Mouse (Mus musculus) MEL (cell line): Measurements from ENCODE around the gene Snx18.

Experiments
- BHLHE40 ChIP-seq: IDR thresholded peaks from 2 replicates; pipeline ENCODE4 v1.6.1; 2012; ENCODE audit warnings: low read depth, mild to moderate bottlenecking, inconsistent platforms, low read length, improper control_type of control experiment, borderline replicate concordance
- CTCF ChIP-seq, 3 experiments: IDR thresholded peaks in 2 of 3; conservative IDR thresholded peaks in 1 of 3; 2 replicates each; pipeline ENCODE4 v1.5.1; 2011 to 2012; ENCODE audit warnings: low read length in 3 of 3, low read depth in 2 of 3, mild to moderate bottlenecking in 2 of 3, improper control_type of control experiment in 1 of 3, inconsistent platforms in 1 of 3, mixed read lengths in 1 of 3, moderate library complexity in 1 of 3; ENCODE audit not compliant: control insufficient read depth in 1 of 3, insufficient read depth in 1 of 3, poor library complexity in 1 of 3, severe bottlenecking in 1 of 3
- E2F4 ChIP-seq: IDR thresholded peaks from 2 replicates; pipeline ENCODE4 v1.6.1; 2011; ENCODE audit warnings: low read depth, low read length, improper control_type of control experiment, borderline replicate concordance
- ELF1 ChIP-seq: IDR thresholded peaks from 2 replicates; pipeline ENCODE4 v1.6.1; 2014; ENCODE audit warnings: low read depth, mild to moderate bottlenecking, inconsistent platforms, low read length, improper control_type of control experiment, moderate library complexity
- MAX ChIP-seq: IDR thresholded peaks from 2 replicates; pipeline ENCODE4 v1.6.1; 2011; ENCODE audit warnings: low read length, improper control_type of control experiment
- SMC3 ChIP-seq: IDR thresholded peaks from 2 replicates; pipeline ENCODE4 v1.6.1; 2011; ENCODE audit warnings: low read depth, low read length, improper control_type of control experiment
- TCF12 ChIP-seq: IDR thresholded peaks from 2 replicates; pipeline ENCODE4 v1.6.1; 2014; ENCODE audit warnings: low read depth, mild to moderate bottlenecking, inconsistent platforms, low read length, improper control_type of control experiment, moderate library complexity
- ZMIZ1 ChIP-seq: IDR thresholded peaks from 2 replicates; pipeline ENCODE4 v1.6.1; 2012; ENCODE audit warnings: low read depth, mild to moderate bottlenecking, inconsistent platforms, low read length, improper control_type of control experiment, moderate library complexity

- TF ChIP-seq CTCF (IDR thresholded peaks at IDR 0.05 in 2 of 3, conservative IDR thresholded peaks at IDR 0.05 in 1 of 3; ENCODE audit: control insufficient read depth in 1 of 3, insufficient read depth in 1 of 3, low read depth in 2 of 3, low read length in 3 of 3, poor library complexity in 1 of 3, severe bottlenecking in 1 of 3) = no peak
- TF ChIP-seq ZMIZ1 = no peak
- no peak for TF ChIP-seq SMC3
- TF ChIP-seq TCF12 = no peak
- TF ChIP-seq BHLHE40 = no peak
- TF ChIP-seq E2F4 = no peak
- TF ChIP-seq MAX = no peak
- no peak for TF ChIP-seq ELF1
Measured at GRCm38 (mm10) chr13:113579788-113580399, 38.5 kb downstream of the Snx18 start.
